25 mouse cellular contexts compared by ENCODE assay signal in the genomic region with DNA sequence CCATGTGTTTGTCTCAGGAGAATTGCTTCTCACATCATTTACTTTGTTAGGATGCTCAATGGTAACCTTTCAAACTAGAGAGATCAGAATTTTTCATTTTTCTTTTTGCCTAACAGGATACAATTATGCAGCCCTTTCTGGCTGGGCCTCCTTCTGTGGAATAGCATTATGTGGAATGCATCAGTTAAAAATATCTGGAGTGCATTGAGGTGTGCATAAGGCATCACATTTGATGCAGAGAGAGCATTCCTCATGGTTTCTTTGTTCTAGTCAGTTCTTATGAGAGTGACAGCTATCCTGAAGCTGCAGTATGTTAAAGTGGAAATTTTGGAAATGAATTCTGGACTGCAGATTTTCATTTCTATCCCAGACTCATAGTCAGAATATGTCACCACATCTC. TPM values are rescaled to one million over a fixed set of nuclear protein-coding genes. Genes with fewer than 3 reads are reported as not detected.
"Had no signal": no experiment of that assay in that cellular context is flagged by ENCODE, and none has a peak within 500 bp of the region (broad histone marks: within the 10 kb centered on the region; RNA-seq: fewer than 3 reads in every experiment).

No protein-coding gene starts in this region.

- H3K27me3 ChIP-seq: limb, embryonic 12.5 days; limb, embryonic 13.5 days; limb, embryonic 15.5 days; liver, embryonic 12.5 days; liver, embryonic 13.5 days; liver, embryonic 15.5 days; lung, embryonic 15.5 days; megakaryocyte, embryonic 14.5 days; midbrain, embryonic 12.5 days; midbrain, embryonic 13.5 days; midbrain, embryonic 15.5 days had no signal

- DNase-seq: left cerebral cortex, postnatal 4 days; liver; liver, embryonic 13.5 days; liver, postnatal 0 days; lung, adult 18-20 months; lung, adult 2 months; lung, embryonic 14.5 days; lung, postnatal 10 days; lung, postnatal 14 days; lung, postnatal 36 days; lung, postnatal 4 days; midbrain, embryonic 14.5 days had no signal

- ATAC-seq: liver, embryonic 12.5 days; liver, postnatal 0 days; lung, postnatal 0 days; midbrain, embryonic 13.5 days; midbrain, embryonic 15.5 days; midbrain, embryonic 16.5 days had no signal

RNA-seq across cellular contexts. Expression of a gene that starts 9.1 kb away (rescaled TPM):
- polyA plus RNA-seq: liver, adult 2 months had no signal
